Mouse (Mus musculus): ENCODE results near the gene AI467606. TPM values are rescaled to one million over a fixed set of nuclear protein-coding genes. Genes with fewer than 3 reads are reported as not detected.
A peak's percentile ranks its signal among the peaks of the same experiment; 100 is the strongest.
"Not testable (repeated sequence)": the region's sequence is repeated elsewhere in the genome, so short reads cannot be mapped to it uniquely, and the experiment has no call there.

AI467606 gene
- polyA plus RNA-seq, 1 experiment = 41.4 TPM

- TF ChIP-seq CTCF (IDR thresholded peaks at IDR 0.05; ENCODE audit: low read depth, low read length) (no peak), POLR2A (IDR thresholded peaks at IDR 0.05; ENCODE audit: borderline replicate concordance, low read depth, low read length) (no peak)
- H3K27ac ChIP-seq (ENCODE audit: insufficient read depth, low read depth, low read length) = peak overlapping the region; percentile 78
- no peak overlapping the region for H3K4me3 ChIP-seq (ENCODE audit: insufficient read depth, low read length)
- peaks cover 53% of the 10 kb centered on the region for H3K4me1 ChIP-seq (ENCODE audit: control insufficient read depth, insufficient read depth, low read length)
These were observed 11.1 kb upstream of the AI467606 start for GRCm38 (mm10) chr7:127080045-127080444.

DNA sequence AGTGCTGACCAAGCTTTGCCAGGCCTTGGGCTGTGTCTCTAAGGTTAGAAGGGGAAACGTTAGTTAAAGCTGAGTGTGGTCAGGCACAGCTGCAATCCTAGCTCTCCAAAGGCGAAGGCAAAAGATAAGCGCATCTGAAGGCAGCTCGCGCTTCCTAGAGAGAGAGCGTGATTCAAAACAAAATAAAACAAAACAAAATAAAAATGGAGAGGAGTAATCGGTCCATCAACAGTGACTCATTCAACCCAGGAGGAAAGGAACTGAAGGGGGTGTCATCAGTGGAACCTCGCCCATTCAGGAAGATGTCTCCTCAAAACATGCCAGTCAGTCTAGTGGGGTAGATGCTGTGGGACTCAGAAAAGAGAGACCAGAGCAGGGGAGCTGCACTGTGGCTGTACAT lies 8.9 kb upstream of the AI467606 start:
- Histone ChIP-seq H3K4me1 (ENCODE audit: control insufficient read depth, insufficient read depth, low read length) (peaks cover 46% of the 10 kb centered on the region), H3K4me3 (ENCODE audit: insufficient read depth, low read length) (no peak overlapping the region), H3K27ac (ENCODE audit: insufficient read depth, low read depth, low read length) (no peak overlapping the region)
- no peak for TF ChIP-seq CTCF (IDR thresholded peaks at IDR 0.05; ENCODE audit: low read depth, low read length)
- TF ChIP-seq POLR2A (IDR thresholded peaks at IDR 0.05; ENCODE audit: borderline replicate concordance, low read depth, low read length) = no peak

DNA sequence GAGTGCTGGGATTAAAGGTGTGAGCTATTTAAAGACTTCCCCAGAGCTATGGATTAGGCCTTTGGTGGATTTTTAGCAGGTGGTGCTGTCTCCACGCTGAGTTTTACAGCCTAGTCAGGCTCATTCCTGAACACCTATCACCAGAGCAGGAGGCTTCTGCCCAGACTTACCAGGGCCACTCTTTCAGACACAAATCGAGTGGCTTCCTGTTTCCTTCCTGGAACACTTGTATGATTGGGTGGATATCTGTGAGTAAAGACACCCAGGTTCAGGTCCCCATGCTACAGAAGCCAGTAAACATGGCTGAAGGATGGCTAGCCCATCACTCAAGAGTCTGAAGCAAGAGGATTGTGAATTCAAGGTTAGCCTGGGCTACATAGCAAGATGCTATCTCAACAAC lies 8.2 kb upstream of the AI467606 start:
- H3K4me3 ChIP-seq (ENCODE audit: insufficient read depth, low read length) = no peak overlapping the region
- no peak overlapping the region for H3K27ac ChIP-seq (ENCODE audit: insufficient read depth, low read depth, low read length)
- no peak for TF ChIP-seq POLR2A (IDR thresholded peaks at IDR 0.05; ENCODE audit: borderline replicate concordance, low read depth, low read length)
- no peak for TF ChIP-seq CTCF (IDR thresholded peaks at IDR 0.05; ENCODE audit: low read depth, low read length)
- H3K4me1 ChIP-seq (ENCODE audit: control insufficient read depth, insufficient read depth, low read length) = peaks cover 43% of the 10 kb centered on the region

DNA sequence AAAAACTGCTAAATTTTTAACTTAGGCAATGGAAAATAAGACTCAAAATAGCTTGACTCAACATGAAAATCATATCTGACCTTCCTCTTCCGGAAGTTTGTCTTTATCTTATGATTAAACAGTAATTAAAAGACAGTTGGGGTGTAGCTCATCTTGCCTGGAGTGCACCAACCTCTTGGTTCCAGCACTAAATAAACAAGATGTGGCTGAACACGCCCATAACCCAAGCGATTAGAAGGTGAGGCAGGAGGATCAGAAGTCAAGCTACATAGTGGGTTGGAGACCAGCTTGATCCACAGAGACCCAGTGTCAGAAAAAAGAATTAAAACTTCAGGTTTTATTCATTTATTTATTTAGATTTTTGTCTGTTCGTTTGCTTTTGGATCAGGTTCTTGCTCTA lies 7.5 kb upstream of the AI467606 start:
- Histone ChIP-seq H3K4me1 (ENCODE audit: control insufficient read depth, insufficient read depth, low read length) (peaks cover 37% of the 10 kb centered on the region), H3K4me3 (ENCODE audit: insufficient read depth, low read length) (no peak overlapping the region), H3K27ac (ENCODE audit: insufficient read depth, low read depth, low read length) (no peak overlapping the region)
- TF ChIP-seq CTCF (IDR thresholded peaks at IDR 0.05; ENCODE audit: low read depth, low read length) (no peak), POLR2A (IDR thresholded peaks at IDR 0.05; ENCODE audit: borderline replicate concordance, low read depth, low read length) (no peak)

- Histone ChIP-seq H3K4me1 (ENCODE audit: control insufficient read depth, insufficient read depth, low read length) (peaks cover 38% of the 10 kb centered on the region), H3K27ac (ENCODE audit: insufficient read depth, low read depth, low read length) (no peak overlapping the region), H3K4me3 (ENCODE audit: insufficient read depth, low read length) (no peak overlapping the region)
- no peak for TF ChIP-seq CTCF (IDR thresholded peaks at IDR 0.05; ENCODE audit: low read depth, low read length)
- no peak for TF ChIP-seq POLR2A (IDR thresholded peaks at IDR 0.05; ENCODE audit: borderline replicate concordance, low read depth, low read length)
These were observed 6.4 kb upstream of the AI467606 start for GRCm38 (mm10) chr7:127084794-127085193.

DNA sequence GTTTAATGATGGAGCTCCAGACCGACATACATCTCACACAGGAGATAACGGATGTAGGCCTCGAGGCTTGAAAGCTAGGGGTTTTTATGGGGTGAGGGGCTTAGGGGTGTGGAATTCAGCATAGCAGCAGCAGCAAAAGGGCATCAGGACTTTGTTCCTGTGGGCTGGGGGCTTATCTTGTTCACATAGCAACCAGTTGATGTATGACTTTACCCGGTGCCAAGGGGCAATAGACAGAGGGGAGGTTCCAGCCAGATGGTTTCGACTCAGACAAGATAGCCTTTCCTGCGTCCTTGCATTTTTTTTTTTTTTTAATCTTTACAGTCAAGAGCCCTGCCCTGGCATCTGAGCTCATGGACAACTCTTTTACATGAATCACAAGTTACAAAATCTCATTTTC lies 5.4 kb upstream of the AI467606 start:
- not testable (repeated sequence) for H3K4me3 ChIP-seq (ENCODE audit: insufficient read depth, low read length); H3K27ac ChIP-seq (ENCODE audit: insufficient read depth, low read depth, low read length)
- peaks cover 41% of the 10 kb centered on the region for H3K4me1 ChIP-seq (ENCODE audit: control insufficient read depth, insufficient read depth, low read length)

DNA sequence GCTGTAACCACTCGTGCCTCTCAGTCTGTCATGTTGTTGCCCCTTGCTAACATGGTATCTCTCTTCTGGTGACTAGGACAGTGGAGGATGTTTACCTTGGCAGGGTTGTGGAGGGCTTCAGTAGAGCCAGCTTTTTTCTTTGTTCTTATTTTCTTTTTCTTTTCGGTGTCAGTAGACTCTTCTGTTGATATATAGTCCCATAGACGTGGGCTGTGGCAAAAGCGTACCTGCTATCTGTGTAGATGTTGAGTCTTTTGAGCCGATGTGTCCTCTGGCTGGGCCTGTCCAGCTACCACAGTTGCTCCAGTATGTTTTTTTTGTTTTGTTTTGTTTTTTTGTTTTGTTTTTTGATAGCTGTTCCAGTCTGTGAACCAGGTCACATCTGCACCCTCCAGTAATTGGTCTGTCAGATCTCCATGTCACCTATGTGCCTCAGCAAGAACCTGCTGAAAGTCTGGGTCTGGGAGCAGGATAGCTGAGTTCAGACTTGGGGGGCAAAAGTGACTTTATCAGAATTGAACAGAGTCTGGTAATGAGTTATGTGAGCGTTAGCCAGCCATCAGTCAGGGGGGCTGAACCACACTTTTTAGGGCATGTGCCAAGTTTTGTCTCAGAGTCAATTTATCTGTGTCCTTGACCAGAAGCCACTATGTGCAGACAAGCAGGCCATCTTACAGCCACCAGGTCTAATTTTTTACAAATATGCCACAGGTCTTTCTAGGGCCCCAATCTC lies 3.7 kb upstream of the AI467606 start, which contains the start of gene Zg16:
Gene Zg16 (minus strand): TSS at position 51 of the 733 bp plus-strand sequence.
- peaks cover 30% of the 10 kb centered on the region for H3K4me1 ChIP-seq (ENCODE audit: control insufficient read depth, insufficient read depth, low read length)
- H3K4me3 ChIP-seq (ENCODE audit: insufficient read depth, low read length); H3K27ac ChIP-seq (ENCODE audit: insufficient read depth, low read depth, low read length): not testable (repeated sequence)

DNA sequence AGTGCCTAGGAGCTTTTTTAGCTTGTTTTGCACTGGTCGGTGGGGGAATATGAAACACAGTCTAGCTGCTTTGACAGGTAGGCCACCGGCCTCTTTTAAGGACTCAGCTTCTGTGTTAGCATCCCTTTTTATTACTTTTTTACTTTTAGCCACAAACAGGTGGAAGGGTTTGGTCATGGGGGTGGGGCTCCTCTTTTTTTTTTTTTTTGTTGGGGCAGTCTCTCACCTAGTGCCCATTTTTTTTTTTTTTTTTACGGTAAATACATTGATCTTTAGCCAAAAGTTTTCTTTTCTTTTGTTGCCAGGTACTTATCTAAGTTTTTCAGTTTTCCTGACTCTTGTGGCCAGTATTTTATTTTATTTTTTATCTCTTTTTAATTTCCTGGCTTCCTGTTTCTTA lies 3.1 kb upstream of the AI467606 start:
- no peak overlapping the region for H3K4me3 ChIP-seq (ENCODE audit: insufficient read depth, low read length)
- TF ChIP-seq CTCF (IDR thresholded peaks at IDR 0.05; ENCODE audit: low read depth, low read length) (no peak), POLR2A (IDR thresholded peaks at IDR 0.05; ENCODE audit: borderline replicate concordance, low read depth, low read length) (no peak)
- no peak overlapping the region for H3K27ac ChIP-seq (ENCODE audit: insufficient read depth, low read depth, low read length)
- H3K4me1 ChIP-seq (ENCODE audit: control insufficient read depth, insufficient read depth, low read length) = peaks cover 30% of the 10 kb centered on the region

DNA sequence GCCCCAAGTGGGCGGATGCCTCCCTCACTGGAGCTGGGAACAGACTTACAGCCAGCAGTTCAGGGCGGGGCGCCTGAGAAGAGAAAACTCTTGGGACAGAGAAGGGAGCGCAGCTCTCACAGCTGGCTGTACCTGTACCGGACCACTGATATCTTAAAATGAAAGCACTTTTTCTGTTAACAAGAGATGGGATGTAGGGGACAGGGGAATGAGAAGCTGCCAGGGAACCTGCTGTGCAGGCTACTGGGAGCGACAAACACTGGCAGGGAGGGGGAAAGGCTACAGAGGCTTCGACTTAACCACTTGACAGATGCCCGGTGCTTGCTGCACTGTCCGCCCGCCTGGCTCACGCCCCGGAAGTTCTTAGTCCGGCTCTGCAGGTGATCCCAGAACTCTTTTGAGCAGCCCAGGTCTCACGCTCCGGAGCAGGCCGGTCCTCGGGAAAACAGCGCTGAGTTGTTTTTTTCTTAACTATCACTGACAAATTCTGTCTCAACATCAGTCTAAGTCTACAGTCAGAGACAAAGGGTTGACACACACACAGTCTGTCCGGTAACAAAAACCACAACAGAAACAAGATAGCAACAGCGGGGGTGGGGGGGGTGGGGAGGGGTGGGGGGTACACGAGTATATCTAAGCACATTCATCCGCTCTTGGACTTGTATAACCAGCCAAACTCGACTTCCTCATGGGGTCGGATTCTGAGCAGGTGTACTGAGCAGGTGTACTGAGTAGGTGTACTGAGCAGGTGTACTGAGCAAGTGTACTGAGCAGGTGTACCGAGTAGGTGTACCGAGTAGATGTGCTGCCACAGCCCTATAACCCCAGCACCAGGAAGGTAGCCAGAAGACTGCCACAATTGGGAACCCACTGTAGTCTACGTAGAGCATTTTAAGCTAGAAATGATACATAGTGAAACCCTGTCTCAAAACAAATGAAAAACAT lies 2.0 kb upstream of the AI467606 start:
- Histone ChIP-seq H3K27ac (ENCODE audit: insufficient read depth, low read depth, low read length) (no peak overlapping the region), H3K4me1 (ENCODE audit: control insufficient read depth, insufficient read depth, low read length) (peaks cover 36% of the 10 kb centered on the region), H3K4me3 (ENCODE audit: insufficient read depth, low read length) (no peak overlapping the region)
- TF ChIP-seq CTCF (IDR thresholded peaks at IDR 0.05; ENCODE audit: low read depth, low read length) (no peak), POLR2A (IDR thresholded peaks at IDR 0.05; ENCODE audit: borderline replicate concordance, low read depth, low read length) (no peak)
